Mouse (Mus musculus) kidney, adult 2 months (tissue): ENCODE measurements at regions not wholly inside any gene's neighbourhood (a gene's known extent, or its start where the extent isn't known, plus 50 kb on each side); places are given as distances from the start of the nearest gene placed in this dataset.

ENCODE experiments used
- CTCF ChIP-seq: fragments of 200-500 bp; conservative IDR thresholded peaks from 2 replicates; pipeline ENCODE4 v1.5.1; 2011; ENCODE audit warnings: low read depth, mild to moderate bottlenecking, control low read depth, low read length, moderate library complexity, mixed read lengths; ENCODE audit not compliant: insufficient read depth, insufficient read length
- POLR2A ChIP-seq: fragments of 200-500 bp; IDR thresholded peaks from one replicate; pipeline ENCODE4 v1.6.1; 2011; ENCODE audit warnings: low read depth, low read length, control low read depth

- TF ChIP-seq CTCF (no peak), POLR2A (no peak)
Measured at GRCm38 (mm10) chr17:88279656-88280055, 160.9 kb upstream of the Foxn2 start.
